Mouse (Mus musculus) olfactory bulb, adult 2 months (tissue): ENCODE data around the gene Cdcp1. TPM values are rescaled to one million over a fixed set of nuclear protein-coding genes. Genes with fewer than 3 reads are reported as not detected.

Source experiments
- H3K27ac ChIP-seq: fragments of 200-500 bp; 2 replicates; pipeline ENCODE4 v1.5.1; 2012; ENCODE audit warnings: low read depth, low read length; ENCODE audit not compliant: insufficient read depth
- H3K4me1 ChIP-seq: fragments of 200-500 bp; 2 replicates; pipeline ENCODE4 v1.6.1; 2012; ENCODE audit warnings: low read length; ENCODE audit not compliant: control insufficient read depth, insufficient read depth
- H3K4me3 ChIP-seq: fragments of 200-500 bp; 2 replicates; pipeline ENCODE4 v1.5.1; 2012; ENCODE audit warnings: mild to moderate bottlenecking, low read depth, low read length, moderate library complexity; ENCODE audit not compliant: insufficient read depth
- CTCF ChIP-seq: fragments of 200-500 bp; IDR thresholded peaks from 2 replicates; pipeline ENCODE4 v1.5.1; 2012; ENCODE audit warnings: low read depth, mild to moderate bottlenecking, low read length, moderate library complexity; ENCODE audit not compliant: insufficient read depth
- POLR2A ChIP-seq: fragments of 200-500 bp; IDR thresholded peaks from 2 replicates; pipeline ENCODE4 v1.6.1; 2012; ENCODE audit warnings: mild to moderate bottlenecking, low read depth, low read length, moderate library complexity; ENCODE audit not compliant: insufficient read depth
- WGBS: fragments of 180-500 bp; shearing (Covaris S2); methylation state at CpG from one replicate; pipeline ENCODE4 v1.1.7; 2018; 5-methylcytosine and 5-hydroxymethylcytosine counted together
- polyA plus RNA-seq: library from polyadenylated mRNA; stranded (reverse); fragments of >200 nt; gene quantifications from 2 replicates; pipeline ENCODE4 v1.2.4, GENCODE M21; 2012; ENCODE audit warnings: low replicate concordance; ENCODE audit not compliant: missing spikeins, insufficient read depth, insufficient read length

Cdcp1 gene
- polyA plus RNA-seq, 1 experiment: not detected

DNA sequence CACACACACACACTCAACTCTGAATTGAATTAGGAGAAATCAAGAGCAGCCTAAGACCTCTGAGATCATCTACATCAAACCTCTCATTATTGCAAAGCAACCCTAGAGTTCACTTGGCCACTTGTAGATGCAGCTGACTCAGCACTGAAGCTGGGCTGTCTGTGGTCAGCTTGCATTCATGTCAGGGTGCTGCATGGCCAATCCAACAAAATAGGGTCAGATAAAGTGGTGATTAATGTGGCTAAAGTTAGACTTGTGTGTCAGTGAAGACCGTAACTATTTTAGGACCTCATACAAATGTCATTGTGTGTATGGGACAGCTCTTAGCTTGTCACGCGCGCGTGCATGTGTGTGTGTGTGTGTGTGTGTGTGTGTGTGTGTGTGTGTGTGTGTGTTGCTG is 28.2 kb downstream of the Cdcp1 start:
- Histone ChIP-seq H3K4me1 (no peaks in the 10 kb centered on the region), H3K4me3 (no peak overlapping the region), H3K27ac (no peak overlapping the region)
- TF ChIP-seq CTCF (no peak), POLR2A (no peak)
- whole genome bisulfite sequencing: 95% methylated on average over 5 of the region's 5 CpGs

GRCm38 (mm10) chr9:123186151-123186550 is 29.7 kb downstream of the Cdcp1 start:
- Histone ChIP-seq H3K27ac (no peak overlapping the region), H3K4me3 (no peak overlapping the region), H3K4me1 (no peaks in the 10 kb centered on the region)
- TF ChIP-seq CTCF: no peak
- TF ChIP-seq POLR2A: no peak
- 79% methylated on average over 5 of the region's 5 CpGs for WGBS

DNA sequence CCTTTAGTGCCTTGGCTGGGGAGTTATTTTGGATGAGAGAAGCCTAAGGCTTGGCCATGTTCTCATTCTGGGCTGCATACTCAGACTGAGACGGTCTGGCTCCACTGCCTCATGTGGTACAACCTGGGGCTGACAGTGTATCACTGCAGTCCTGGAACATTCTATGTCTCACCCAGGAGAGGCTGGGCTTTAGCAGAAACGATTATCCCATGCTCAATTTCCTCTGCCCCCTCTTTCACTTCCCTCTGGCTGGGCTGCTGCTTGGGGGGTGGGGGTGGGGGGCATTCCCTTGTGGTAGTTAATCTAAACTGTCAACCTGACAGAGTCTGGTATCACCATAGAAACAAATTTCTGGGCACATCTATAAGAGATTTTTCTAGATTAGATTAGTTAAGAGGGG is 30.3 kb downstream of the Cdcp1 start:
- TF ChIP-seq CTCF (no peak), POLR2A (no peak)
- no peak overlapping the region for H3K4me3 ChIP-seq
- no peak overlapping the region for H3K27ac ChIP-seq
- no peaks in the 10 kb centered on the region for H3K4me1 ChIP-seq
- 54% methylated on average over 2 of the region's 2 CpGs for WGBS

DNA sequence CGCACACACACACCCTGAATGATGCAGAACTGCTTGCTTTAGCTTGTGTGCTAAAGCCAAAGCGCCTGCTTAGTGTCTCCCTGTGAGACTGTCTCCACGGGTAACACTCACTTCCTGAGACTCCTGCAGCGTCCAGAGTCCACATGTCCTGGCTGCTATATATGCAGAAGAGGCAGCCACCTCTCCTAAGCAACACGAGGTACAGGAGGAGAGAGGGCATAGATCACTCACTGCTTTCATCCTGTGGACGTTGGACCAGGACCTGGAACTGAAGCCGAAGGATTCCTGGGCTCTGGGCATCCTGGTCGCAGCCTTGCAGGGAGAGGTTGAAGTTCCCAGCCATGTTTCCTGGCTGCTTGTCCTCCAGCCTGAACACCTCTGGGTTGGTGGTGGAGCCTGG is 32.6 kb downstream of the Cdcp1 start:
- H3K4me1 ChIP-seq: no peaks in the 10 kb centered on the region
- TF ChIP-seq CTCF (no peak), POLR2A (no peak)
- H3K4me3 ChIP-seq: no peak overlapping the region
- no peak overlapping the region for H3K27ac ChIP-seq
- 84% methylated on average over 8 of the region's 8 CpGs for WGBS

DNA sequence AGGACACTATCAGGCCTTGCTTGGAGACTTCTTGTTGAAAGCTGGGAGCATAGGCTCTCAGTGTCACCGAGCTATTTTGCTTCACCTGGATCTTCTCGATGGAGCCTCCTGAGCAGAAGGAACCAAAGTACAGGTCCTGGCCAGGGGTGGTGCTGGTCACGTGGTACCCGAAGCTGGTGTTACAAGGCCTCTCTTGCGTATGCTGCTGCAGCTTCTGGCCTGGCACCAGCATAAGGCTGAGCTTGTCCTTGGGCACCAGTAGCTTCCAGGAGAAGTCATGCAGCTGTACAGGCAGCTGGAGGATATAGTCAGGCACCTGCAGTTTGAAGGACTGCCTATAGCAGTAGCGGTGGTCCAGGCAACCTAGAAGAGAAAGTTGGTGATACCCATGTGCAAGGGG is 35.8 kb downstream of the Cdcp1 start:
- TF ChIP-seq CTCF: no peak
- TF ChIP-seq POLR2A: no peak
- no peak overlapping the region for H3K27ac ChIP-seq
- no peak overlapping the region for H3K4me3 ChIP-seq
- WGBS: 93% methylated on average over 6 of the region's 6 CpGs
- no peaks in the 10 kb centered on the region for H3K4me1 ChIP-seq

- no peak overlapping the region for H3K27ac ChIP-seq
- H3K4me3 ChIP-seq: no peak overlapping the region
- 83% methylated on average over 9 of the region's 9 CpGs for WGBS
- TF ChIP-seq CTCF: no peak
- TF ChIP-seq POLR2A: no peak
- peaks cover 3% of the 10 kb centered on the region; the same call in 1 of the 2 replicates for H3K4me1 ChIP-seq
Measured at GRCm38 (mm10) chr9:123177380-123178048, 38.3 kb downstream of the Cdcp1 start.

- Histone ChIP-seq H3K4me1 (peaks cover 3% of the 10 kb centered on the region; the same call in 1 of the 2 replicates), H3K27ac (no peak overlapping the region), H3K4me3 (no peak overlapping the region)
- TF ChIP-seq CTCF: no peak
- TF ChIP-seq POLR2A: no peak
- WGBS: 68% methylated on average over 4 of the region's 4 CpGs
Measured at GRCm38 (mm10) chr9:123174356-123174755, 41.5 kb downstream of the Cdcp1 start.

GRCm38 (mm10) chr9:123173760-123174159 is 42.1 kb downstream of the Cdcp1 start:
- H3K4me3 ChIP-seq: no peak overlapping the region
- no peak overlapping the region for H3K27ac ChIP-seq
- H3K4me1 ChIP-seq: peaks cover 3% of the 10 kb centered on the region; the same call in 1 of the 2 replicates
- no peak for TF ChIP-seq CTCF
- no peak for TF ChIP-seq POLR2A
- 91% methylated on average over 6 of the region's 6 CpGs for WGBS

DNA sequence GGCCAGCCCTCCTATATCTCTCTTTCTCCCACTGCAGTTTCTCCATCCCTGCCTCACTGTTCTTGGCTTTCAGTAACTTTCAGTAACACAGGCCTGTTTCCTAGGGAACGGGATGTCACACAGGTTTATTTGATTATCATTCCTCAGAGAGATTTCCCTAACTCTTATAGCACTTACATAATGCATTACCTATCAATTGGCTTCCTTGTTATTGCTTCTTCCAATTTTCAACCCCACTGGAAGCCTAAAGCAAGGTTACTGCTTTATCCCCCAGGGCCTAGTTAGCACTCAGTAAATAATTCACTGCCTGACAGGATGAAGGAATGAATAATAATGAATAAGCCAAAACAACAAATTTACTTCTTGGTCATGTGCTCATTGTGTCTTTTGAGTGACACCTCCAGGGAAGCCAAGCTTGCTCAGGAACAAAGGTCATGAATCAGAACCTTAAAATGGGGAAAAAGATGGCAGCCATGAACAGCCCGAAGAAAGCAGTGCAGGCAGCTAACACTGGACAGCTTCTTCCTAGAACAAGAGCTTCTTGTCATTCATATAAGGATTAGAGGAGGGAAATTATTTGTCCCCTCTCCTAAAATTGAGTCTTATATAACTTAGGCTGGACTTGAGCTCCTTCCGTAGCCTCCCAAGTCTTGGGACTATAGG is 49.9 kb downstream of the Cdcp1 start:
- no peak overlapping the region for H3K27ac ChIP-seq
- H3K4me3 ChIP-seq: no peak overlapping the region
- H3K4me1 ChIP-seq: no peaks in the 10 kb centered on the region
- whole genome bisulfite sequencing: 87% methylated on average over 3 of the region's 3 CpGs
- TF ChIP-seq CTCF: no peak
- no peak for TF ChIP-seq POLR2A
